Mouse (Mus musculus) layer of hippocampus, adult 9-11 months (tissue): Measurements from ENCODE around the gene Gli1.

Experiments
- DNase-seq: peaks from one replicate; pipeline ENCODE4 v3.0.0; 2022

The Gli1 gene

DNA sequence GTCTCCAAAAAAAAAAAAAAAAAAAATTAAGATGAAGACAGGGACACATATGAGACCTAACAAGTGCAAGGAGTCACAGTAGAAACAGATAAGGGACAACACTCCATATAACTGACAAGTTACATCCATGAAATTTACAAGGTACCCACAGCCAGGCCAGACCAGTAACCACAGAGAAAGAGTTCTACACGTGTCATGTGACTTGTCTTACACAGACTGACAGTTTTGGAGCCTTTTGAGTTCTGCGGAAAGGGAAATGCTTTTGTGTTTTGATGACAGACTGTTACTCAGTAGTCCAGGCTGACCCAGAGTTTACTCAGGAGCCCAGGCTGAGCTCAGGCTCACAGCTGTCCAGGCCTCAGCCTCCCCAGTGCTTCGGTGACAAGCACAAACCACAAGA, 1.3 kb upstream of the Gli1 start:
- DNase-seq = no peak

GRCm38 (mm10) chr10:127341360-127341690, 449 bp downstream of the Gli1 start:
- DNase-seq = no peak

DNA sequence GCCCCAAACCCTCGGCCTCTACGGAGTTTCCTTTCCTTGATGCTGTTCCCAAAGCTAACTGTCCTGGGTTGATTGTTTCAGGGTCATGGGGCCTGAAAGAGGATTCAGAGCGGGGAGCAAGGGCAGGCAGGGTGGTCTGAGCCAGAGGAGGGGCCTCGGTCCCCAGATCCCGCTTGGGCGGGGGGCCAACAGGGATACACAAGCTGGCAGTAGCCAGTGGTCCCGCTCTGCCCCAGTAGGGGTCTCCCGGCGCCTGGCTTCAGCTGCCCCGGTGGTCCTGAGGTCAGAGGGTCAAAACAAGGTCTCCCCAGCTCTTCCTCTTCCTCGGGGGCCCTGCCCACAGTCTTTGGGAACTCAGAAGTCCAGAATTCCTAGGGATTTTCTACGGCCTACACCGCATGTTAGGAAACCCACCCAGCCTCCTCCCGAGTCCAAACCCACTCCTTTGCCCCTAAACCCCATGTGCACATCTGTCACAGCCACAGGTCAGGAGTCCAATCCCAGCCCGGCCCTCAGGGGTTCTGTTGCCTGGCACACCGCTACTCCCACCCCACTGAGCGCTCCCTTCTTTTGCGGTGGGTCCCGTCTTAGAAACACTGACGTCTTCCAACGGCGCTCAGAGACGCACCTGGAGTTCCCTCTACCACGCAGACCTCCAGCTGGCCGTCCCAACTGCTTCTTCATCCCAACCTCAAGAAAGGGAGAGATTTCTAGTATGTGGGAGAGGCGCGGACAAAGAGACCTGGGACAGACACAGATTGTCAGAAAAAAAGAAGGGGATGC, 1.0 kb downstream of the Gli1 start:
- no peak for DNase-seq

DNA sequence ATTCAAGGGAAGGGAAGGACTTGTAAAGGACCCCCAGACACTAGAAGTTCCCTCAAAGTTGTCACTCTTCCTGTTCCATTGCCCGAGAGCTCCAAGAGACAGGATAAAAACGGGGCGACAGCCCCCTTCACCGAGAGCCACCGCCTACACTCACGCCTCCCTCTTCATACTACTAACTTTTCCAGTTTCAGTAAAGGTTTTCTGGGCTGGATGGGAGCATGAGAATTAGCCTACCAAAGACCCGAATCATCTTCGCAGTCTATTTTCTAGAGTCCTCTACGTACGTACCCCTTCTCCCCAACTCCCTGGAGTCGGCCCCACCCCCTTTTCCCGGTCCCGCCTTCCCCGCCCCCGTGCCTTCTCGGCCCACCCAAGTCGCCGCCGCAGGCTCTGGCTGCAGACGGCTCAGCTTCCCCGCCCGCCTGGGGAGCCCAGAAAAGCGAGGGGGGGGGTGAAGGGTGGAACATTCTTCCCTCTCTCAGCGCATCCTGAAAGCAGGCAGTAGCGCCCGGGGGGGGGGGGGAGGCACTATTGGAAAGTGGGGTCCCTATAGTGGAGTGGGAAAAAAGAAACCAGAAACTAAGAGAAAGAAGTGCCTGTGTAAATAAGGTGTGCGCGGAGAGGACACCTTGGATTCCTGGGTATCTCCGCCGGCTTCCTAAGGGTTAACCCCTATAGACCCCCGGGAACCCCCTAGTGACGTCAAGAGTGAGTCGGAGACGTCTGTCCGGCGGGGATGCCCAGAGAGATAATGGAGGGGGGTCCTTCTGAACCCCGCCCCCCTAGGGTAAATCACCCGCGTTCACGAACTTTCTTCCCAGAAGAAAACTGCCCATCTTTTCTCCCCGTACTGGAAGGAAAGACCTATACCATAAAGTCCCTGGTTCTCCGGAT, 1.8 kb downstream of the Gli1 start:
- DNase-seq = no peak

DNA sequence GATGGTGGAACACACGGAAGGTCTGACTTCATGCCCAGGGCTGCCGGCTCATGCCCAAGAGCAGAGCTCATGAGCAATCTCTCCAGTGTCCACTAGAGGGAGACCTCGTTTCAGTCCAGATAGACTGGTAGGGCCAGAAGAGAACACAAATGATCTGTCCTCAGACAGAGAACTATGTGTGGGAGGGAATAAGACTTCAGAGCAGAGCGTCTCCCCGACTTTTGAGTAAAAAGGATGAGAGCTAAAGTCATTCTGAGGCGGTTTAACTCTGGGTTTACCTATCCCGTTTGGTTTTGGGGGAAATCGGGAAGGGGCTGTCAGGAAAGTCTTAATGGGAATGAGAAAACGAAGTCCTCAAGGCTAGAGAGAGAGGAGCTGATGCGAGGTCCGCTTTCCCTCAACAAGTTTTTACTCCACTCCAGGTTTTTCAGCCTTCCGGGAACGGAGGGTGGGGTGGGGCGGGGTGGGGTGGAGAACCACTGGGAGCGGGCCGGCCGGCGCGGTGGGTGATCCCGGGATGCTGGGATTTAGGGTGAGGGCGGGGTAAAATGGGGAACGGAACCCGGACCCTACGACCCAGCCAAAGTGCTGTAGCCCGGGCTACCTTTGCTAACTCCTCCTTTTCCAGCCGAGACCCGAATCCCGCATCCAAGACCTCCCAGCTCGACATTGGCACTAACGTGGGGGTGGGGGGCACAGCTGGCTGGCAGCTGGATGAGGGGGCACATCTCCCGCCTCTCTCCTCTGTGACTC, 2.7 kb downstream of the Gli1 start:
- peak; percentile 90 for DNase-seq

GRCm38 (mm10) chr10:127337536-127338099, 4.2 kb downstream of the Gli1 start:
- no peak for DNase-seq

DNA sequence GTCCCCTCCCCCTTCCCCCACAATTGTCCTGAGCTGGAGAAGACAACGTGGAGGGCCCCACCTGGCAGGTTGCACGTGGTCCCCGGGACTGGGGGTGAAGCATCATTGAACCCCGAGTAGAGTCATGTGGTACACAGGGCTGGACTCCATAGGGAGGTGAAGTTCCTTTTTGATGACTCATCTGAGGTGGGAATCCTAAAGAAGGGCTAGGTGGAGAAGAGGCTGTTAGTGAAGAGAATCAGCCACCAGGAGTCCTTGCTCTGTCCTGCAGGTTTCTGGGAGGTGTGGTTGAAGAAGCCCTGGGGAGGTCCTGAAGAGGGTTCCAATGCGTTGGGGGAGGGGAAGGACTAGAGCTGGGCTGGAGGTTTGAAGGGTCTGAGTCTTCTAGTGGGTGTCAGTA, 4.8 kb downstream of the Gli1 start:
- no peak for DNase-seq

DNA sequence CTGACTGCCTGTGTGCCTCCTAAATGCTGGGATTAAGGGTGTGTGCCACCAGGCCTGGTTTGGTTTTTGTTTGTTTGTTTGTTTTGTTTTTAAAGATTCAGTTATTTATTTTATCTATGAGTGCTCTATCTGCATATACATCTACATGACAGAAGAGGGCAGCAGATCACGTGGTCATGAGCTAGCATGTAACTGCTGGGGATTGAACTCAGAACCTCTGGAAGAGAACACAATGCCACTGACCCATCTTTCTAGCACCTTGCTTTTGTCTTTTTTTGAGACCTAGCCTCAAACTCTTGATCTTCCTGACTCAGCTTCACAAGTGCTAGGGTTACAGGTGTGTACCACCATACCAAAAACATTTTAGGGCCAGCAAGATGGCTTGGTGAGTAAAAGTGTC, 6.5 kb downstream of the Gli1 start:
- no peak for DNase-seq

DNA sequence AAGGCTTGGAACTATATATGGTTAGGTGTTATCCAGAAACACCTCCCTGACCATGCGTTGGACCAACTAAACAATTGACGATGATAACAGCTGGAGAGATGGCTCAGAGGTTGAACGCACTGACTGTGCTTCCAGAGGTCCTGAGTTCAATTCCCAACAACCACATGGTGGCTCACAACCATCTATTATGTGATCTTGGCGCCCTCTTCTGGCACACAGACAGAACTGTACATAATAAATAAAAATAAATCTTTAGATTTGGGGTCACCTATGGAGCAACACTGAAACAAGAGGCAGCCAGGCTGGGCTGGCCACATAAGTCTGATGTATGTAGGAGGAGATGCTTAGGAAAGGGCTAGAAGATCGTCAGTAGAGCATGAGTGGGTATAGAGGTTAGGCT, 8.6 kb downstream of the Gli1 start:
- no peak for DNase-seq

DNA sequence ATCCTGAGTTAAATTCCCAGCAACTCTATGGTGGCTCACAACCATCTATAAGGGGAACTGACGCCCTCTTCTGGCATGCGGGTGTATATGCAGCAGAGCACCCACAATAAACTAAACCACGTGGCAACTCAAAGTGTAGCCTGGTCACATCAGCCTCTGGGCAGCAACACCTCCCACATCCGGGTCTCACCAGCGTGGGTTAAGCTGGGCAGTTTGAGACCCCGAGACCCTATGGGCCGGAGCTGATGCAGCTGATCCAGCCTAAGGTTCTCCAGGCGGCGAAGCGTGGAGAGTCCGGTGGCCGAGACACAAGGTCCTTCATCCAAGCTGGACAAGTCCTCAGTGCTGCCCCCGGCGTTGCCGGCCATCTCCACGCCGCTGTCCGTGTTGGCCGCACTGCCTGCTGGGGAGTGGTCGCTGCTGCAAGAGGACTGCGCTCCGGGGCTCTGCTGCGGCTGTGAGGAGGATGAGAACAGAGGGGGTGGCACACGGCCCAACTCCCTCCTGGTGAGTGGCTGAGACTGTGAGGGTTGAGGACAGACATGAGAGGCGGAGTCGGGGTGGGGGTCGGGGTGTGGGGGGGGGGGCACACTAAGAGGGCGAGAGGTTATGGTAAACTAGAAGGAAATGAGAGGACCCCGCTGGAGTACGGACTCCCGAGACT, 9.4 kb downstream of the Gli1 start:
- no peak for DNase-seq

GRCm38 (mm10) chr10:127330212-127330611, 11.6 kb downstream of the Gli1 start:
- DNase-seq = no peak

DNA sequence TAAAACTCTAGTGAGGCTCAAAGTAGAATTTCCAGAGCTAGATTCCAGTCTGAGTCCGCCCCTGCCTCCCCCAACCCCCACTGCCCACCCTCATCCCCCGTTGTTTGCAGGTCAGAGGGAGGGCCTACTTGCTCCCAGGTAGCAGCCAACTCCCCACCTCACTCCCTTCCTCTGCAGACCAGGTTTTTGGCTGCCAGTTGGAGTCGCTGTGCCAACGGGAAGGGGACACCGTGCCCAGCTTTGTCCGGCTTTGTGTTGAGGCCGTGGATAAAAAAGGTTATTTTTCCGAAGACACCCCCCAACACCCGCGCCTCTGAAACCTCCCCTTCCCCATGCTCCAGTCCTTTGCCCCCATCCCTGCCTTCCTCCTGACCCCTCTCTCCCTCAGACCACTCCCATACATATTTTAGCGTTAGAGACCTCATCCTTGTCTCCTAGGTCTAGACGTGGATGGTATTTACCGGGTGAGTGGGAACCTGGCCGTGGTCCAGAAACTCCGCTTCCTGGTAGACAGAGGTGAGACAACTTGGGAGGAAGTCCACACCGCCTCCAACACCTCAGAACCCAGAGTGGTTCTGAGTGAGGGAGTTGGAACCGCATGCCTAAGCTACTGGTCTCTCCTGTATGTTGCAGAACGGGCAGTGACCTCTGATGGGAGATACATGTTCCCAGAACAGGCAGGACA, 14.2 kb downstream of the Gli1 start:
- DNase-seq = no peak

DNA sequence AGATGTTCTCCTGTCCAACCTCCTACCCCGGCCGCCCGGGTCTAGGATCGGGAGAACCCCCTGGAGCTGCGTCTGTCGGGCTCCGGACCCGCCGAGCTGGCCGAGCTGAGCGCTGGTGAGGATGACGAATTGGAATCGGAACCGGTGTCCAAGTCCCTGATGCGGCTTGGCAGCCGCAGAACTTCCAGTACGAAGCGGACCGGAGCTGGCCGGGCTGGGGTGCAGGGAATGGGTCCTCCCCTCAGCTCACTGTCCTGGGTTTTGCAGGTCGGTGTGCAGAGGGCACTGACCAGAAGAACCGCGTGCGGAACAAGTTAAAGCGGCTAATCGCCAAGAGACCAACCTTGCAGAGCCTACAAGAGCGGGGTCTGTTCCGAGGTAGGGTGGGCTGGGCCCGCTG, 14.9 kb downstream of the Gli1 start:
- DNase-seq = no peak

- no peak for DNase-seq
These were observed 15.6 kb downstream of the Gli1 start for GRCm38 (mm10) chr10:127326017-127326801.

GRCm38 (mm10) chr10:127325454-127326016, 16.2 kb downstream of the Gli1 start:
- no peak for DNase-seq

DNA sequence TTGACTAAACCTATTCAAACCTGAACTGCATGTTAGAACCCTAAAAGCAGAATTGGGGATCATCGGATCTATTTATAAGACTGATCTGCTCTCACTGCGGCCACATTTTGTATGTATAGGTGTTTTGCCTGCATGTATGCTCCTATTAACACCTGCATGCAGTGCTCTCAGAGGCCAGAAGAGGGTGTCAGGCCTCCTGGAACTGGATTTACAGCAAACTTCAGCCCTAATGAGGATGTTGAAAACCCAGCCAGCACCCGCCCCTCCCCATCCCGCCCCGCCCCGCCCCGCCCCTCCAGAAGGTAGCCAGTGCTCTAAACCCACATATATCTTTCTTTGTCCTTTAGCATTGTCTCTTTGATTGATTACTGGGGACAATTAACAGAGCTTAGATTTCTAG, 17.3 kb downstream of the Gli1 start:
- DNase-seq = no peak

DNA sequence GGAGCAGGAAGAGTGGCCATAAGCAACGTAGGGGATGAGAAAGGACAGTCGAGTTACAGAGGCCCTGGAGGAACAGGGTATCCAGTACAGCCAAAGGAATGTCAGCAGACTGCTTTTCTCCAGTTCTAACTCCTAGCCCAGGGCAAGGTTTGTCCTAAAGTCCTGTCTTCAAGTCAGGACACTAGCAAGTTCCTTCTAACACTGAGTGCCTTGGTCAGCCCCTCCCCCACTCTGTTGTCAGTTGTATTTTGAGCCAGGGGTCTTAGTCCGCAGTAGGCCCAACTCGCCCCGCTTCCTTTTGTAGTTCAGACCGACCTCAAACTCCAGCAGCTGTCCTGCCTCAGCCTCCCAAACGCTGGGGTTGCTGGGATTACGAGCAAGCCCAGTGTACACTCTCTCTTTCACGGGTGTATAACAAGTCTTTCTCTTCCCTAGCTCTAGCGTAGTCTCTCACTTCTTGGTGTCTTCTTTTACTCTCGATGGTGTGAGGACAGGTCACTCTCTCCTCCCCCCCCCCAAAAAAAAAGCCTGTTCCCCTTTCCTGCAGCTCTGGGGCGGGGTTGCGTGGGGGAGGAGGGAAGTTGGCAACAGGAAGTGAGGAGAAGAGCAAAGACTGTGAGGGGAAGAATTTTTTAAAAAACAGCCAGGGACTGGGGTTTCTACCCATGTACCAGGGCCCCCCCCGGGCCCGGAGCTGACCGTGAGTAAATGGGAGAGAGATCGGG, 18.5 kb downstream of the Gli1 start:
- no peak for DNase-seq

- no peak for DNase-seq
These were observed 19.1 kb downstream of the Gli1 start for GRCm38 (mm10) chr10:127322669-127323068.

DNA sequence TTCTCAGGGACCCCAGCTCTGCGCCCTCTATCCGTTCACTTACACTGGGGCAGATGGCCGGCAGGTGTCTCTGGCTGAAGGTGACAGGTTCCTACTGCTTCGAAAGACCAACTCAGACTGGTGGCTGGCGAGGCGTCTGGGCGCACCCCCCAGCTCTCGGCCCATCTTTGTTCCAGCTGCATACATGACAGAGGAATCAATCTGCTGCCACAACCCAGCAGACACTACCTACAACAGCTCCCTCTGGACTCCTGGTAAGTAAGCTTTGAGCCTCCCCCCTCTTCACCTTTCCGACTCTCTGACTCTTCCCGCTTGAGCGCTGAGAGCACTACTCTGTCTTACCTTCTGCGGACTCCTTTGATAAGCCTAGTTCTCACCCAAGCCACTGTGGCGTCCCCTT, 19.6 kb downstream of the Gli1 start:
- DNase-seq = no peak

- no peak for DNase-seq
These were observed 20.2 kb downstream of the Gli1 start, which contains the start of gene Arhgap9 for GRCm38 (mm10) chr10:127321621-127322020. Arhgap9 (plus strand) TSS chr10:127321964.
